Mouse (Mus musculus) Muller cell, postnatal 12 days (primary cell): ENCODE measurements around the gene Pdx1.

Source experiments
- DNase-seq: peaks from one replicate; pipeline ENCODE4 v3.0.0-alpha.2; 2015; ENCODE audit errors: inconsistent ontology term

The Pdx1 gene

GRCm38 (mm10) chr5:147269926-147270672 is at the start of gene Pdx1:
Pdx1 (plus strand) TSS chr5:147269959.
- DNase-seq = no peak

- peak; percentile 81 for DNase-seq
These were observed 42.2 kb upstream of the Pdx1 start for GRCm38 (mm10) chr5:147227354-147228112.

- no peak for DNase-seq
These were observed 34.1 kb upstream of the Pdx1 start for GRCm38 (mm10) chr5:147235406-147236309.

- no peak for DNase-seq
These were observed 25.9 kb upstream of the Pdx1 start for GRCm38 (mm10) chr5:147243908-147244307.

GRCm38 (mm10) chr5:147260189-147260588 is 9.6 kb upstream of the Pdx1 start:
- DNase-seq = no peak

GRCm38 (mm10) chr5:147260778-147261177 is 9.0 kb upstream of the Pdx1 start:
- no peak for DNase-seq

GRCm38 (mm10) chr5:147261899-147262541 is 7.7 kb upstream of the Pdx1 start:
- DNase-seq = no peak

- DNase-seq = no peak
These were observed 5.8 kb upstream of the Pdx1 start for GRCm38 (mm10) chr5:147263945-147264344.

- no peak for DNase-seq
These were observed 2.3 kb upstream of the Pdx1 start for GRCm38 (mm10) chr5:147267434-147267833.

- no peak for DNase-seq
These were observed 1.0 kb upstream of the Pdx1 start for GRCm38 (mm10) chr5:147268728-147269127.

GRCm38 (mm10) chr5:147269371-147269770 is 388 bp upstream of the Pdx1 start:
- DNase-seq = no peak

GRCm38 (mm10) chr5:147270673-147271655 is 1.2 kb downstream of the Pdx1 start:
- no peak for DNase-seq

- no peak for DNase-seq
These were observed 2.5 kb downstream of the Pdx1 start for GRCm38 (mm10) chr5:147272046-147272807.

- no peak for DNase-seq
These were observed 3.1 kb downstream of the Pdx1 start for GRCm38 (mm10) chr5:147272808-147273345.

GRCm38 (mm10) chr5:147274174-147275141 is 4.7 kb downstream of the Pdx1 start:
- DNase-seq = no peak

- no peak for DNase-seq
These were observed 6.0 kb downstream of the Pdx1 start for GRCm38 (mm10) chr5:147275761-147276160.

GRCm38 (mm10) chr5:147276701-147277546 is 7.2 kb downstream of the Pdx1 start:
- DNase-seq = no peak
